Mouse (Mus musculus): ENCODE measurements around the gene Zbtb43.

Gene Zbtb43

DNA sequence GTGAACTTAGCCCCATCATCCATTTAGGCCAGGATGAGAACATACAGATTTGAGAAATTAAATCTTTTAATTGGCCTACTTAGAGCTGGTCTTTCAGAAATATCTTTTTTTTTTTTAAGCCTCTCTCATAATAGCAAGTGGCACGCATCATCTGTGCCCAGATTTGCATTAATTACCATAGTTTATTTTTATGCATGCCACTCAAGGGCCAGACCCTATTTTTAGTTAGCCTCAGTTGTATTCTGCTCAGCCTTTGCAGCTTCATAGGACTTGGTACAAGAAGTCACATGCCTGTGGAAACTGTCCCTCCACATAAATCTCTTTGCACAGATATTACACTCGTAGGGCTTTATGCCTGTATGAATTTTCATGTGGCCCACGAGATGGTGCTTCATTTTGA is 14.9 kb downstream of the Zbtb43 start:
- DNase-seq = no peak

DNA sequence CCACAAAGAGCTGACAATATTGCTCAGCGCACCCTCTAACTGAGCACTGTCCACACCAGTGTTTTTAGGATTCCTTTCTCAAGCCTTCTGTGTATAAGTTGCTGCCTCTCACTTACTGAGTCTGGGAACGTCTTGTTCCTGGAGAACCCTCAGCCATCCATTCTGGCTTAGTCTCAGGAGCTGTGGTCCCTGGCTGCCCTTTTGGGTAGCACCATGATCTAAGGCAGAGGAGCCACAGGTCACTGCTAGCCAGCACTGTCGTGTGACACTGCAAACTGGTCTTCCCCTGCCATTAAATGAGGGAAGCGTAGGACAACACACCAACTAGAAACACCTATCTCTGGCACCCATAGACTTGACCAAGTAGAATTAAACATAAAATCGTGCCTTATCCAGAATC is 15.6 kb downstream of the Zbtb43 start:
- no peak for DNase-seq

DNA sequence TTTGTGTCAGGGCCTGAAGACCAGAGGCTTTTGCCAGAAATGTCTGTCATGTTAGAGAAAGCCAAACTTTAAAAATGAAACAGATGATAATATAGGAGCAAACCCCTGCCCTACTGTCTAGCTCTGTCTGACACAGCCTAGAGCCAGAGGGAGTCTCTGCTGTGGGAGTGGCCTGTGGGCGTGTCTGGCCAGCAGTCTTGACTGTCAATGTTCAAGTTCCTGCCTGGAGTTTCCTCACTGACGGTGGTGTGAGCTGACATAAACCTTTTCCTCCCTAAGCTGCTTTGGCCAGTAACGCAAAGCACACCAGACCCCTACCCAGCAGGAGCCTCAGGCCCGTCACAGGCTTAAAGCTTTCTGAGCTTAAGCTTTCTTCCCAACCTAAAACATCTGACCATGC is 16.2 kb downstream of the Zbtb43 start:
- peak; percentile 59 to 71 for DNase-seq

GRCm38 (mm10) chr2:33451038-33451978 is 17.1 kb downstream of the Zbtb43 start:
- DNase-seq = peak; percentile 56 to 63

DNA sequence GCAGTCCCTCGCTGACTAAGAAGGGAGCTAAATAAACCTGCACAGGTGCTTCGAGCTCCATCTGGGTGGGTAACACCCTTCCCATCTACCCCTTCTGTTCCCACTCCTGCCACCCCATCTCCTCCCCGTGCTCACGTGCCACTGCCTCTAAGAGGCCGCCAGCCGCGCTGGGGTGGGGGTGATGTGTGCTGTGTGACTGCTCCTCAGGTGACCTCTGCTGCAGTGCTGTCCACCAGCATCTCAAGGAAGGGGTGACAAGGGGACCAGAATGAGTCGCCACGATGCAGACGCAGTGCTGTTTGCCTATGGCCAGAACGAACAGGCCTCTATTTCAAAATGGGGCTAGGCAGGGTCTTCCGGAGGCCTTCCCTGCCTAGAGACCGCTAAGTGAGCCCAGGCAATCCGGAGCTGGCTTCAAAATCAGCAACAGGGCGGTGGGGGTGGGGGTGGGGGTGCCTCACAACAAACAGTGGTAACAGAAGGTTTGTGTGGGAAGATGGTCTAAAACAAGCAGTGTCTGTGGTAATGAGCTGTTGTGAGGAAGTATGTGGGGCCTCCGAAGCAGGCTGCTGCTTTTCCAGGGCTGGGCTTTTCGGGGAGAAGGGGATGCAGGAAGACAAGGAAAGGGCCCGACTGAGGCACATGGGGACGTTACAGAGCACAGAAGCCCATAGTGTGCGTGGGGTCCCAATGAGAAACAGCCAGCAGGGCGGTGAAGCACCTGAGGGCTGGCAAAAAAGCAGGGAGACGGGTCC is 19.1 kb downstream of the Zbtb43 start:
- no peak for DNase-seq

DNA sequence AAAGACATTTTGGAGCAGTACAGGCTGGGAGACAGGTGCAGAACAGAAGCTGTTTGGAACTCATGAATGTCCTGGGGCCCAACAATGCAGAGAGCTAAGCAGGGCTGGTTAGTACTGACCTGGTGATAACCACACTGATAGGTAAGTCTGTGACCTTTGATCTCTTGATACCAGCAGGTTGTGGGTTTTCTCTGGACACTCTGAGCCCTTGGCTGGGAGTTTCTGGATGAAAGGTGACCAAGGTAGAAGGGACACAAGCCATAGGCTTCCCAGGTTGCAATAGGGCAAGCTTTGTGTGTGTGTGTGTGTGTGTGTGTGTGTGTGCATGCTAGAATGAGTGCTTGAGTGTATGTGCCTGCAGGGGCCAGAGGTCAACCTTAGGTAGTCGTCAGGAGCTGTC is 21.6 kb downstream of the Zbtb43 start:
- DNase-seq = no peak

DNA sequence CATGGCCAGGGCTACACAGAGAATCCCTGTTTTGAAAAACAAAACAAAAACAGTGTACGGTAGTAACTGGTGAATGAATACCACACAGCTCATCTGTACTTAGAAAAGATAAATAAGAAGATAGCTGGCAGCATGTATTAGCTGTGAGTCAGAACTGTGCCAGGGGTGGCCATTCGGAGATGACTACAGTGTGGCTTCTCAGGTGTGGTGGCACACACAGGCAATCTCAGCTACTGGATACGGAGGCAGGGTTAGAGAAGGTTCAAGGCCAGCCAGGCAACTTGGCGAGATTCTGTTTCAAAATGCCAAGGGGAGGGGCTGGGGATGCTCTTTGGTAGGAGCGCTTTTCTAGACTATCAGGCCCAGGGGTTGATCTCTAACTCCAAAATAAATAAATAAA is 22.6 kb downstream of the Zbtb43 start:
- DNase-seq = no peak

GRCm38 (mm10) chr2:33444862-33445261 is 23.5 kb downstream of the Zbtb43 start:
- DNase-seq = no peak

DNA sequence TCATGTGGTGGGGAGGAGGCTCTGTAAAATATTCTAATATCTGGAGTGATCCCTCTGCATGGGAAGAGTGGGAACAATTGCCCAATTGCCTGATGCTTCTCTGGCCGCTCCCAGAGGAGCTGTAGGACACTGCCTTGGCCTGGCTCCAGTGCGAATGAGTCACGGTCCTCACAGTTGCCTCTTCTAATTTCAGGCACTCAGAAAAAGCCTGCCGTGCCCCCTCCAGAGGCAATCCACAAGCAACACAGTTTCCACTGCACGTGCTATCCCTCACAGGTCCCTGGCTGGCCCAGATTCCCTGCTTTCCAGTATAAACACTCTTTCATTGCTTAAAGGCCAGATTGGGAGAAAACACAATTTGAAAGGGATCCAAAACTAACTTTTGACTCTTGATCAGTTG is 24.0 kb downstream of the Zbtb43 start:
- peak; percentile 76 to 81 for DNase-seq

- no peak for DNase-seq
Measured at GRCm38 (mm10) chr2:33442701-33443100, 25.7 kb downstream of the Zbtb43 start.

GRCm38 (mm10) chr2:33440893-33441292 is 27.5 kb downstream of the Zbtb43 start:
- no peak for DNase-seq

DNA sequence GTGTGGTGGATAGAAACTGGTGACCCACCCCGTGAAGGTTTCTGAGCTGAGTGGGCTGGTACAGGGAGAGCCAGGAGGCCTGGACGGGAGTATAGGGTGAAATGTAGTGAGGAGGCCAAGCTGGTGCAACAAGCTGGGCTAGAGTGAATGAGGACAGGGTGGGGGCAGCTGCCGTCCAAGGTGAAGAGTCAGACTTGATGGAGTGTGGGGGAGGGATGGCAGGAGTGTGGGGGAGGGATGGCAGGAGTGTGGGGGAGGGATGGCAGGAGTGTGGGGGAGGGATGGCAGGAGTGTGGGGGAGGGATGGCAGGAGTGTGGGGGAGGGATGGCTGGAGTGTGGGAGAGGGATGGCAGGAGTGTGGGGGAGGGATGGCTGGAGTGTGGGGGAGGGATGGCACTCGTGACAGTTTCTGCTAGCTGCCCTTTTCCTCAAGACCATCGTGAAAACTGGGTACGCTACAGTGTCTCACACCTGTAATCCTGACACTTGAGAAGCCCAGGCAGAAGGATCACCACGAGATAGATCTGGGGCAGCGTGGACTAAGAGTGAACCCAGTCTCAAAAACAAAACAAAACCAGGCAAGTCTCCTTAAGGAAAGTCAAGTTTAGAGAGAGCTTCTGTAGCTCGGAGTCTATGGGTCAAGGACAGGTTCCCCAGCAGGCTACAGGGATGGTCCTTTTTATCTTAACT is 28.2 kb downstream of the Zbtb43 start:
- no peak for DNase-seq

GRCm38 (mm10) chr2:33439471-33439881 is 28.9 kb downstream of the Zbtb43 start:
- no peak for DNase-seq

- no peak for DNase-seq
Measured at GRCm38 (mm10) chr2:33438377-33438776, 30.0 kb downstream of the Zbtb43 start.

DNA sequence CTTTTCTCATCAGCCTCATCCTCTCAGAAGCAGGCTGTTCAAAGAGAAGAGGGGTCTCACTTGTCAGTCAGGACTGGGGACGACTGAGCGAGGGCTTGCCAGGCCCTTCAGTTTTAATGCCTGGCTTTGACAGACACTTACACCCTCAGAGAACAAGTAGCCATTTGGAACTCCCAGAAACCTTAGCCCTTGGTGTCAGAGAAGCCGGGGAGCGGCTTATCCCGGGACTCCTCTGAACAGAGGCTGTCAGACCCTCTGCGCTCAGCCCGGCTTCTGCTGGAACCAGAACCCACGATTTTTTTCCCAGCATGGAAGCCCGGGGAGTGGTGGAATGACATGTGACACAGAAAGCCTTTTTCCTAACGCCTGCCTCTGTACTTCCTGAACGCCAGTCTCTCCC is 31.2 kb downstream of the Zbtb43 start:
- DNase-seq = no peak

DNA sequence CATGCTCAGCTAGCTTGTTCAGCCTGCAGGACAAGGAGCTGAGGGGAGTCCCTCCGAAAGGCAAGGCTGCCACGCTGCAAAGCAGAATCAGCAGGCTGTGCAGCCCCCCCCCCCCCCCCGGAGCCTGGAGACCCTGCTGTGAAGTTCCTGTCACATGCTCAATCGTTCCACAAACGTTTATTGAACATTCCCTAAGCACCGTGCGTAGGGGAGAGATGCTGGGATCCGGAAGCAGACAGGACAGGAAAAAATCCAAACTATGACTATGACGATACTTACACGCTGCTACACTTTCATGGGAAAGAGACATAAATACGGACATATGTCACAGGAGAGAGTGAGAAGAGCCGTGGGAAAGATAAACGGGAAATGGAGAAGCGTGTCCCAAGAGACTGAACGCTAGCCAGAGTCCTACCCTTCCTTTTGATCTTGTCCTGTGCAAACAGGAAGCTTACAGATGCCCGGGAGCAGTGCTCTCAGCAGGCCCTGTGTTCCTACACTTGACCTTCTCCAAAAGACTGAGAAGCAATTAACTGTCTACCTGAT is 32.3 kb downstream of the Zbtb43 start:
- no peak for DNase-seq

DNA sequence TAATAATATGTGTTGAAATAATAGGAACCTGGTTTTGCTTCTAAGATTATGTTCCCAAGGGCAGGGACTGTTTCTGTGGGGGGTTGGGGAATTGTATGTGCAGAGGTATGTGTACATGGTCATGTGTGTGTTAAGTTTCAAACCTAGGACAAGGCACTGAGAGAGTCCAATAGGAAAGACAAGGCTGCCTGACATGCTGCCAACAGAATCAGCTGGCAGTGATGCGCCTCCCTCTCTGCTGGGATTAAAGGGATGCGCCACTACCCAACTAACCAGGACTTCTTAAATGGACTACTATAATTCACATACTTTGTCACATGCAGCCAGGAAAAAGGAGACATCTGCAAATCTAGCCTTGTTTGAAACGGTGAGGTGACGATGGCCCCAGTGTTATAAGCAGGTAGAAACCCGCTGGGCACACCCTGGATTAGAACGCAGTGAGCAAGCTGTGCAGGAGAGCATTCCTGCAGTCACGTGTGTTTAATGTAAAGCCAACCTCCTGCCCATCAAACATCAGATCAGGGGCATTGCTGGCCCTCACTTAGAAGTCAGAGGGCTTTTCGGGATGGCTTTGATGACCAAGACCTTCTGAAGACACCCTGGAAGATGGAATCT is 33.2 kb downstream of the Zbtb43 start:
- no peak for DNase-seq

GRCm38 (mm10) chr2:33432877-33433276 is 35.5 kb downstream of the Zbtb43 start:
- DNase-seq = peak; percentile 77 to 89

GRCm38 (mm10) chr2:33430771-33431699 is 37.3 kb downstream of the Zbtb43 start, which contains the start of gene Zbtb34:
TSS of gene Zbtb34 (minus strand) at chr2:33431324.
- DNase-seq = peak; percentile 69 to 82

GRCm38 (mm10) chr2:33430081-33430770 is 38.1 kb downstream of the Zbtb43 start:
- DNase-seq = no peak

DNA sequence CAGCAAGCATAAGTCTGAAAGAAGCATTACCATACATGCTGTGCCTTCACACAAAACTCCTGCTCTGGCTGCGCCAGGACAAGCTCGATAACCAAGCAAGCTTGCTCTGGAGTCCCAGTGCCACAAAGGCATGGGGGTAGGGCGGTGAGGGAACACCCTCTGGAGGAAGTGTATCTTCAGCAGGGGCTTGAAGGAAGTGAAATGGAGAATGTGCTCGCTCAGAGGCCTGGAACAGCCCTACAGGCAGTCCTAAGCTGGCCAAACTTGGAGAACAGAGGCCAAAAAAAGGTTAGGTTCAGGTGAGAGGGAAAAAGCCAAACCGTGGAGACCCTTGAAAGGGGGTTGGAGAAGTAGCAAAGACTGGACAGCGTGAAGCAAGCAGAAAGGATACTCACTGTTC is 39.0 kb downstream of the Zbtb43 start:
- peak; percentile 31 to 57 for DNase-seq
